Mouse (Mus musculus) stomach, embryonic 15.5 days (tissue): ENCODE results near the gene Fbxo46. TPM values are rescaled to one million over a fixed set of nuclear protein-coding genes. Genes with fewer than 3 reads are reported as not detected.

Experiments used
- ATAC-seq: fragments of 200-750 bp; cut with Nextera tagmentation; 2 replicates; pipeline ENCODE4 v1.8.0; 2017; ENCODE audit warnings: low read depth, moderate number of reproducible peaks, moderate TSS enrichment; ENCODE audit not compliant: insufficient read depth, low FRiP score
- H3K27ac ChIP-seq: fragments of 300-500 bp; sonication (generic); 2 replicates; pipeline ENCODE4 v1.5.1; 2015; ENCODE audit warnings: mild to moderate bottlenecking, inconsistent platforms
- H3K27me3 ChIP-seq: fragments of 300-500 bp; sonication (generic); replicated peaks from 2 replicates; pipeline ENCODE4 v1.6.1; 2015; ENCODE audit warnings: inconsistent platforms
- H3K36me3 ChIP-seq: fragments of 300-500 bp; sonication (generic); 2 replicates; pipeline ENCODE4 v1.6.1; 2015; ENCODE audit warnings: inconsistent platforms
- H3K4me1 ChIP-seq: fragments of 300-500 bp; sonication (generic); 2 replicates; pipeline ENCODE4 v1.6.1; 2015; ENCODE audit warnings: inconsistent platforms
- H3K4me2 ChIP-seq: fragments of 300-500 bp; sonication (generic); 2 replicates; pipeline ENCODE4 v1.6.1; 2015; ENCODE audit warnings: mild to moderate bottlenecking, inconsistent platforms
- H3K4me3 ChIP-seq: fragments of 300-500 bp; sonication (generic); replicated peaks from 2 replicates; pipeline ENCODE4 v1.5.1; 2015; ENCODE audit warnings: inconsistent platforms
- H3K9ac ChIP-seq: fragments of 300-500 bp; sonication (generic); 2 replicates; pipeline ENCODE4 v1.6.1; 2015; ENCODE audit warnings: inconsistent platforms
- H3K9me3 ChIP-seq: fragments of 300-500 bp; sonication (generic); 2 replicates; pipeline ENCODE4 v1.6.1; 2016; ENCODE audit warnings: inconsistent platforms
- WGBS: fragments of 180-500 bp; shearing (Covaris S2); methylation state at CpG from one replicate; pipeline ENCODE4 v1.1.7; 2015; 5-methylcytosine and 5-hydroxymethylcytosine counted together
- polyA plus RNA-seq: library from polyadenylated mRNA; unstranded; fragments of >200 nt; fragmentation: Nextera tagmentation; extraction: Ambion mirVana; gene quantifications from 2 replicates; pipeline ENCODE4 v1.2.1, GENCODE M21; 2015

Gene Fbxo46
- polyA plus RNA-seq, 1 experiment from 2014 or later: 12.8 TPM

- no peak within 1 kb of the TSS for H3K9ac ChIP-seq
- peak; percentile 27; the same call in 1 of the 2 replicates for ATAC-seq
- no peak within 1 kb of the TSS for H3K27ac ChIP-seq
- no peaks in the 10 kb centered on the region for H3K36me3 ChIP-seq
- peaks cover 23% of the 10 kb centered on the region for H3K4me1 ChIP-seq
- no peaks in the 10 kb centered on the region for H3K9me3 ChIP-seq
- H3K4me3 ChIP-seq: peak within 1 kb of the TSS; percentile 20
- peaks cover 51% of the 10 kb centered on the region for H3K27me3 ChIP-seq
- H3K4me2 ChIP-seq: peak within 1 kb of the TSS; percentile 39
- WGBS: 2% methylated on average over 30 of the region's 30 CpGs
Measured at GRCm38 (mm10) chr7:19175708-19176515, 56.3 kb downstream of the Fbxo46 start, which contains the start of gene Eml2. Gene Eml2 (plus strand): TSS chr7:19176421.

- H3K9ac ChIP-seq: no peak overlapping the region
- H3K27me3 ChIP-seq: peaks cover 51% of the 10 kb centered on the region
- peaks cover 26% of the 10 kb centered on the region for H3K4me1 ChIP-seq
- 3% methylated on average over 17 of the region's 21 CpGs for WGBS
- no peaks in the 10 kb centered on the region for H3K9me3 ChIP-seq
- no peak for ATAC-seq
- H3K4me3 ChIP-seq: peak overlapping the region; percentile 20
- no peaks in the 10 kb centered on the region for H3K36me3 ChIP-seq
- no peak overlapping the region for H3K27ac ChIP-seq
- peak overlapping the region; percentile 39 for H3K4me2 ChIP-seq
Measured at GRCm38 (mm10) chr7:19176516-19176947, 56.9 kb downstream of the Fbxo46 start.

- Histone ChIP-seq H3K4me3 (no peak overlapping the region), H3K27ac (no peak overlapping the region), H3K9me3 (no peaks in the 10 kb centered on the region), H3K4me1 (peaks cover 28% of the 10 kb centered on the region), H3K9ac (no peak overlapping the region), H3K36me3 (no peaks in the 10 kb centered on the region), H3K27me3 (peaks cover 51% of the 10 kb centered on the region), H3K4me2 (no peak overlapping the region)
- ATAC-seq: no peak
- WGBS: 69% methylated on average over 7 of the region's 7 CpGs
Measured at GRCm38 (mm10) chr7:19177216-19177615, 57.6 kb downstream of the Fbxo46 start.

GRCm38 (mm10) chr7:19178035-19178434 lies 58.4 kb downstream of the Fbxo46 start:
- H3K4me3 ChIP-seq: no peak overlapping the region; the same call in 1 of the 2 replicates
- 11% methylated on average over 18 of the region's 18 CpGs for WGBS
- no peak overlapping the region for H3K9ac ChIP-seq
- no peak for ATAC-seq
- no peaks in the 10 kb centered on the region for H3K9me3 ChIP-seq
- H3K27ac ChIP-seq: no peak overlapping the region
- peaks cover 30% of the 10 kb centered on the region for H3K4me1 ChIP-seq
- H3K4me2 ChIP-seq: 0 out of 2 replicates have a peak overlapping the region, but pooled peaks have one; percentile 11
- H3K27me3 ChIP-seq: peaks cover 51% of the 10 kb centered on the region
- no peaks in the 10 kb centered on the region for H3K36me3 ChIP-seq

GRCm38 (mm10) chr7:19178443-19179092 lies 58.9 kb downstream of the Fbxo46 start:
- no peak for ATAC-seq
- Histone ChIP-seq H3K36me3 (no peaks in the 10 kb centered on the region), H3K4me2 (peak overlapping the region; percentile 47), H3K4me3 (peak overlapping the region; percentile 12; the same call in 1 of the 2 replicates), H3K27me3 (peaks cover 51% of the 10 kb centered on the region), H3K9ac (no peak overlapping the region), H3K4me1 (peaks cover 30% of the 10 kb centered on the region), H3K9me3 (no peaks in the 10 kb centered on the region), H3K27ac (no peak overlapping the region)
- 6% methylated on average over 27 of the region's 27 CpGs for WGBS

- Histone ChIP-seq H3K27me3 (peaks cover 51% of the 10 kb centered on the region), H3K9ac (no peak overlapping the region), H3K27ac (no peak overlapping the region), H3K4me2 (peak overlapping the region; percentile 47), H3K4me3 (peak overlapping the region; percentile 12), H3K36me3 (0 out of 2 replicates have a peak, but pooled peaks cover 2% of the 10 kb centered on the region), H3K4me1 (peaks cover 30% of the 10 kb centered on the region), H3K9me3 (no peaks in the 10 kb centered on the region)
- ATAC-seq: no peak
- under 1% methylated on average over 32 of the region's 32 CpGs for WGBS
Measured at GRCm38 (mm10) chr7:19179173-19179572, 59.5 kb downstream of the Fbxo46 start.

GRCm38 (mm10) chr7:19179936-19180335 lies 60.3 kb downstream of the Fbxo46 start:
- H3K4me3 ChIP-seq: no peak overlapping the region
- 0 out of 2 replicates have a peak, but pooled peaks cover 2% of the 10 kb centered on the region for H3K36me3 ChIP-seq
- WGBS: 36% methylated on average over 6 of the region's 6 CpGs
- H3K4me1 ChIP-seq: peaks cover 33% of the 10 kb centered on the region
- H3K27ac ChIP-seq: no peak overlapping the region
- ATAC-seq: no peak
- H3K4me2 ChIP-seq: peak overlapping the region; percentile 47; the same call in 1 of the 2 replicates
- H3K27me3 ChIP-seq: peaks cover 51% of the 10 kb centered on the region
- H3K9ac ChIP-seq: no peak overlapping the region
- H3K9me3 ChIP-seq: no peaks in the 10 kb centered on the region

GRCm38 (mm10) chr7:19180862-19181429 lies 61.3 kb downstream of the Fbxo46 start:
- peak overlapping the region; percentile 18; the same call in 1 of the 2 replicates for H3K27ac ChIP-seq
- H3K9ac ChIP-seq: peak overlapping the region; percentile 31; the same call in 1 of the 2 replicates

GRCm38 (mm10) chr7:19184250-19184649 lies 64.6 kb downstream of the Fbxo46 start:
- H3K36me3 ChIP-seq: 0 out of 2 replicates have a peak, but pooled peaks cover 2% of the 10 kb centered on the region
- no peaks in the 10 kb centered on the region for H3K9me3 ChIP-seq
- H3K4me2 ChIP-seq: no peak overlapping the region
- ATAC-seq: no peak
- H3K27ac ChIP-seq: no peak overlapping the region
- H3K9ac ChIP-seq: no peak overlapping the region
- H3K4me3 ChIP-seq: no peak overlapping the region
- peaks cover 22% of the 10 kb centered on the region for H3K4me1 ChIP-seq
- peaks cover 12% of the 10 kb centered on the region for H3K27me3 ChIP-seq
- 82% methylated on average over 2 of the region's 2 CpGs for WGBS

More at GRCm38 (mm10) chr7:19180862-19181429, 61.3 kb downstream of the Fbxo46 start:
- under 1% methylated on average over 27 of the region's 27 CpGs for WGBS
- Histone ChIP-seq H3K4me2 (peak overlapping the region; percentile 85), H3K36me3 (0 out of 2 replicates have a peak, but pooled peaks cover 2% of the 10 kb centered on the region), H3K9me3 (no peaks in the 10 kb centered on the region), H3K4me1 (peaks cover 31% of the 10 kb centered on the region), H3K4me3 (peak overlapping the region; percentile 60), H3K27me3 (peaks cover 44% of the 10 kb centered on the region)
- ATAC-seq: peak; percentile 28; the same call in 1 of the 2 replicates

- WGBS: 78% methylated on average over 6 of the region's 6 CpGs
- Histone ChIP-seq H3K4me2 (no peak overlapping the region), H3K4me1 (peaks cover 17% of the 10 kb centered on the region), H3K27ac (no peak overlapping the region), H3K9me3 (no peaks in the 10 kb centered on the region), H3K27me3 (peaks cover 7% of the 10 kb centered on the region), H3K4me3 (no peak overlapping the region), H3K36me3 (0 out of 2 replicates have a peak, but pooled peaks cover 2% of the 10 kb centered on the region), H3K9ac (peak overlapping the region; percentile 19; the same call in 1 of the 2 replicates)
- ATAC-seq: no peak
Measured at GRCm38 (mm10) chr7:19184758-19185157, 65.1 kb downstream of the Fbxo46 start.
